Mouse (Mus musculus) CH12F3 (cell line): ENCODE results near the gene Tspan15.

Experiments used
- in situ Hi-C: fragments of 300-500 bp; cut with MboI; formaldehyde crosslinking; loops from 2 replicates; pipeline ENCODE4 v1.14.3; 2020; ENCODE audit warnings: low sequenced_read_pairs

The Tspan15 gene

DNA sequence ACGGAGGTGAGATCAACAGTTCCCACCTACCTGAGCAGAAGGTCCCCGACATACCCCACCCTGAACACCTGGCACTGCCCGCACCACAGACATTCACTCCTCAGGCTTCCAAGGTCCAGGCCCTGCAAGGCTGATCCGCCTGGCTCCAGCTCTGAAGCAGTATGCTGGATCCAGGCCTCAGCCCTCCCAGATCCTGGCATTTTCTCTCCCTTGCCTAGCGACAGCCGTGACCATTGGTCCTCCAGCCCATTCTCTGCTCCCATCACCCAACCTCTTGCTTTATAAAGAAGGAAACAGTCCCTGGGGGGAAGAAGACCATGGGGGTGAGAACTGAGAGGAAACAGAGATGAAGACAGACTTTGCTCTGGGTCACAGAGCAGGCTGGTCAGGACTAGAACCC, 37.0 kb downstream of the Tspan15 start:
- in situ Hi-C loops: no loop called here

- in situ Hi-C loops: no loop called here
These were observed 38.3 kb downstream of the Tspan15 start for GRCm38 (mm10) chr10:62192701-62193157.

- in situ Hi-C loops: no loop called here
These were observed 40.2 kb downstream of the Tspan15 start for GRCm38 (mm10) chr10:62190821-62191220.

DNA sequence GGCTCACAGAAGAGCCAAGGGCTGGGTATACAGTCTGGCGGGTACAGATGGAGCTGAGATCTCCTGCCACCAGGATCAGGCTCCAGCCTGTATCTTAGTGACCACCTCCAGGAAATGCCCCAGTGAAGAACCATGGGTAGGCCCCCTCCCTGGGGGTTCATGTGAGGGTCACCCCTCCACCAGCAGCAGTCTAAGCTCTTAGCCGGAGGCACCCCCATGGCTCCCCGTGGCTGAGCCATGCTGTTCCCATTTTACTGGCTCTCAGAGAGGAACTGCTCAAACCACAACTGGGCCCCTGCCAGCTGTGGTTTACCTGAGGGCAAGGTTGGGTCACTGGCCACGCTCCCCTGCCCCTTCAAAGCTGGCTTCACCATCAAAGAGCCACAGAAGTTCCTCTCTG, 41.1 kb downstream of the Tspan15 start:
- in situ Hi-C loops: loop anchor here (5.0 to 10.0 kb wide), 2 partner anchors 88 to 135 kb away; no protein-coding TSS in a partner anchor

DNA sequence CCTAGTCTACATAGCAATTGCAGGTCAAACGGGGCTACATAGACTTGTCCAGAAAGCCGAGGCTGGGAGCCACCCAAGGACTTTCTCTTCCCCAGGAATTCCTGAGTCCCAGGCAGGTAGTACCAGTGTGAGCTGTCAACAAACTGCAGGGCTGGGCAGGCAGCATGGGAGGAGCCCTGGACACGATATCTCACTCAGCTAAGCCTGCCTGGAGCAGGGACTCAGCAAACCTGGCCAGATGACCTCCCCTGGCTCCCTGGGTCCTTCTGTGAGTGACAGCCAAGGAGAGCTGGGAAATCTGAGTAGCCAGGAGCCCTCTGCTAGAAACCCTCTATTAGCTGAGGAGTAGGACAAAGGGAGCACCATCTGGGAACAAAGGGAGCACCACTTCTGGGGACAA, 41.7 kb downstream of the Tspan15 start:
- in situ Hi-C loops: loop anchor here (5.0 to 10.0 kb wide), 2 partner anchors 87 to 135 kb away; no protein-coding TSS in a partner anchor

- in situ Hi-C loops: loop anchor here (5.0 to 10.0 kb wide), 2 partner anchors 85 to 132 kb away; no protein-coding TSS in a partner anchor
These were observed 44.2 kb downstream of the Tspan15 start for GRCm38 (mm10) chr10:62186882-62187281.

DNA sequence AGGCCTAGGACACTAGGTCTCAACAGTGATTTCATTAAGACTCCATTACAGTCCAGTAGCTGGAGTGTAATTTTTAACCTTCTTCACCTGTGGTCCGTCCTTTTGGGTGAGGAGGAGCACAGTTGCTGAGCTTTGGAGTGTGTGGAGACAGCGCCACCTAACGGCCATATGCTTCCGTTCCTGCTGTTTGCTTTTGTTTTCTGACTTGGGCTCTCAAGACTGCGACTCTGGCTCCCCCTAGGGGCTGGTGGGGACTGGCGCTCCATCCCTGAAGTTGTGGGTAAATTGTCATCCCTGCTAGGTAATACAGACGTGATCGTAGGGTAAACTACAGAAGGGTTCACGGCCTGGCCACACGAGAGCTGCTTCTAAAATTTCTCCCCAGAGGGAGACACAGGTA, 48.0 kb downstream of the Tspan15 start:
- in situ Hi-C loops: loop anchor here (10.0 kb wide), 1 partner anchor 128 kb away; no protein-coding TSS in a partner anchor

DNA sequence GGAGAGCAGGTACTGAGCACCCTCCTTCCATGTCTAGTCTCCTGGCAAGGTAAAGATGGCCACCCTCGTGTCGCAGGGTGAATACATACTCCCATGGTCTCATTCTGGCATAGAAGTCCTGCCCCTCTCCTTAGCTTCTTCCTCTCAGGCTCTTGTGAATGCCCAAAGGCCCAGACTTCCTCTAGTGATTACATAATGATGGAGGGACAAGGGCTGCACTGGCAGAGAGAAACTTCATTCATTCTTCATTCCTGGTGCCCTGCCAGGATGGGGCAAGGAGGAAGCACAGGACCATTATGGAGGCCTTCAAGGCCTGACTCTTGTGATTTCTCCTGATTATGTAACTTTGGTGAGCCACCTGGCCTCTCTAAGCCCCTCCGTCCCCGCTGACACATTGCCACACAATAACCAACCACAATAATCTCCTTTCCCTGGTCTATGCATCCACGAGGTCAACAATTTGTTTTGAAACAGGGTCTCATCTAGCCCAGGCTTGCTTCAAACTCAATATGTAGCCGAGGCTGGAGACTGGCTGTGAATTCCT, 48.5 kb downstream of the Tspan15 start:
- in situ Hi-C loops: loop anchor here (10.0 kb wide), 1 partner anchor 128 kb away; no protein-coding TSS in a partner anchor

DNA sequence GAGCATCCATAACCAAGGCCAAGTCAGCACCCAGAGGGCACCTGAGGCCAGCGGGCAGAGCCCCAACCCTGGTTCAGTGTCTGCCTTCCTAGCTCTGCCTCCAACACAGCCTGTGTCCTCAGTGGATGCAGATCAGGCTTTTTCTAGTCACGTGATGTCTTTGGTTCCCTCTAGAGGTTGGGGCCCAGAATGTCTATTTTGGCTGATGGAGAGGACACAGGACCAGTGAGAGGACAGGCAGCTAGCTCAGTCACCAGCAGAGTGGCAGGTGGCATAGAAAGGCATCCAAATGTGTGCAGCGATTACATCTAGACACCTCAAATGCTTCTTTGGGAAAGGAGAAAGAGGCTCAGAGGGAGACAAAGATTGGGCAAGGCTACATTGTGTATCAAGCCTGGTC, 49.4 kb downstream of the Tspan15 start:
- in situ Hi-C loops: loop anchor here (10.0 kb wide), 1 partner anchor 127 kb away; no protein-coding TSS in a partner anchor

DNA sequence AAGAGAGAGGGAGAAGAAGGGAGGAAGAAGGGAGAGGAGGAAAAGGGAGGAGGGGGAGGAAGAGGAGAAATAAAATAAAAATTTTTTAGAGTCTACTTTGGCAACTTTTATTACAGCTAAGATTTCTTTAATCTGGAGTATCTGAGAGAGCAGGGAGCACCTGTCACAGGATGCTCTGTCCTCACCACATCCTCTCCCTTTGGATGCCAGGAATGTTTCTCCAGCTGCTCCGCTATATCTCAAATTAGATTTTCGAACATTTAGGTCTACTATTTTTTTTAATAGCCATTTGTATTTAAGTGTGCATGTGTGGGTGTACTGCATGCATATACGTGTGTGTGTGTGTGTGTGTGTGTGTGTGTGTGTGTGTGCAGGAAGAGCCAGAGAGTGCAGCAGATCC, 51.1 kb downstream of the Tspan15 start:
- in situ Hi-C loops: loop anchor here (10.0 kb wide), 1 partner anchor 125 kb away; no protein-coding TSS in a partner anchor

- in situ Hi-C loops: no loop called here
These were observed 56.3 kb downstream of the Tspan15 start for GRCm38 (mm10) chr10:62174533-62175313.

DNA sequence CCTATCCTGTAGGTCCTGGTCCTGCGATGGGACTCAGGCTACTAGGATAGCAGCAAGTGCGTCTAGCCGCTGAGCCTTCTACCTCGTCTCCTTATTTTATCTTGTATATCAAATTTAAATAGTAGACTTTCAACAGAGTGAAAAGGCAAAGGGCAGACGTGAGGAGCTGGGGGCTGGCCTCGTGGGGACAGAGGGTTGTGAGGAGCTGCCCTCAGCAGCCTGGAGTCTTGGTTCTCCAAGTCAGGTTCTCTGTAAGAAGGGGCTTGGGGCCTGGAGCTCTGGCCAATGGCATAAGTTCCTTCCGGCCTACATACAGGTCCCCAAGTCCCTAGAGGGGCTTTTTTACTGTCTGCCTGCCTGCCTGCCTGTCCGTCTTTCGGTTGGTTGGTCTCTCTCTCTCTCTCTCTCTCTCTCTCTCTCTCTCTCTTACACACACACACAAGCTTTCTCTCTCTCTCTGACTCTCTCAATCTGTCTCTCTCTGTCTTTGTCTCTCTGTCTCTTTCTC, 57.1 kb downstream of the Tspan15 start:
- in situ Hi-C loops: no loop called here

DNA sequence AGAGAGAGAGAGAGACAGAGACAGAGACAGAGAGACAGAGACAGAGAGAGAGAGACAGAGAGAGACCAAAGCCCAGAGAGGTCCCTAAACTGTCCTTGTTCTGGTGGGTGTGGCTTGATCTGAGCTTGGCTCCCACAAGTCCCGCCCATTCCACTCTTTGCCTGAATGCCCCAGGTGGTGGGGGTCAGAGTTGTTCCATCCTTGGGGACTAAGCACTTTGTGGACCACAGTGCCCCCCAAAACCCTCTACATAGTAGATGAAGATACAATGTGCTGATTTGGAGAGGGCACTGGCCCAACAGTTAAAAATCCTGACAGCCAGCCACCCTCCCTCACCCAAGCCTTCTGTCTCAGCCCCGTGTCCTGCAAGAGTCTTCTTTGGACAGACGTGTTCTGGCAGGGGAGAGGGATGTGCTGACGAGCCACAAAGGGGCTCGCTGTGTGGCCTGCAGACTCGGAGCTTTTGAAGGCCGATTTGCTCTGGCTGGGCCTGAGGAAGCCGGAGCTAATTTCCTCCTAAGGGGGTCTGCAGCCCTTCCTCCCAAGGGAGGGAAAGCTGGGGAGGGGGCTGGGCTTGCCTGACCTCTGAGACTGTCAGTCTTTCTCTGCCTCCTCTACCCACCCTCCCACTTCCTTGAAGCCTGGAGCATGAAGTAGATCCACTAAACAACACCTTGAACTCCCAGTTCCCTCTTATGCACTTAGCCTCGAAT, 58.1 kb downstream of the Tspan15 start:
- in situ Hi-C loops: no loop called here

DNA sequence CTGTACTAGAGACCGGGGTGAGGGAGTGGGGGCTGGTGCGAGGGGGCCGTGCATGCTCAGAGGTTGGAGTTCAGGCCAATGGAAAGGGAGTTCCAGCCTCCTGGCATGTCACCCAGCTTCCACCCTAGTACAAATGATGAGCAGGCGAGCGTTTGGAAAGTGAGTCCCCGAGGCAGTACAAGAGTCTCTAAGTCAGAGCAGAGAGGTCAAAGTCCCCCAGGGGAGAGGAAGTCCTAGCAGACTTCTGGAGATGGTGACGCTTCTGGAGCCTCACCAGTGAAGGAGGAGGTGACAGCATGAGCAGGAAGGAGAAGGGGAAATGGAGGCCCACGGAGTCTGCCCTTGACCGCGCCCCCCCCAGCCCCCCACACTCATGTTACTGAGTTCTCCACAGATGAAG, 68.6 kb downstream of the Tspan15 start:
- in situ Hi-C loops: no loop called here

- in situ Hi-C loops: no loop called here
These were observed 81.1 kb downstream of the Tspan15 start for GRCm38 (mm10) chr10:62149929-62150328.

DNA sequence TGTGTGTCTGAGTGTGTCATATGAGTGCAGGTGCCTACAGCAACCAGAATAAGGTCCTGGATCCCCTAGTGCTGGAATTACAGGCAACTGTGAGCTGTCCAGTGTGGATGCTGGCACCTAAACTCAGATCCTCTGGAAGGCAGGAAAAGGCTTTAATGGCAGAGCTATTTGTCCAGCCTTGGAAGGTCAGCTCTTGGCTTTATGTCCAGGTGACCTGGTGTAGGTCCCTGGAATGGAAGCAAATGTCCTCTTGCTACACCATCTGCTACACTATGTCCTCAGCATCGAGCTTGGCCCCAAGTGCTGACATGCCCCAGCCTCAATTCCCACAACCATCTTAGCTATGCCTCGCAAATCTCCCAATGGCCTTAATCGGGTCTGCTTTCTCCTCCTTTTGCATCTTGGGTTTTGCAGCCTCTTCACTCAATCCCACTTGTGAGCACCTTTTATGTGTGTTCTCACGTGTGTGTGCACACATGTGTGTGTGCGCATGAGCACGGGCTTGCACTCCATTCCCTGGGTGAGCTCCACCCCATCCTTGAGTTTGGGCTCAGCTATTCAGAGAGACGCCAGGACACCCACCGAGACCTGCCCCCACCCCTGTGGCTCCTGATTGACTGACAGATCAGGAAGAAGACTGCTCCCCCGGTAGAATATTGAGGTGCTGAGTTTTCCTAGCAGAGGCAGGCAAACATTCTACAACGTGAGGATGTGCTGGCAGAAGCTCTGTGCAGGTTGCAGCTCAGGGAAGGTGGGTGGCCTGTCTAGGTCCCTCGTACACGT, 83.4 kb downstream of the Tspan15 start:
- in situ Hi-C loops: no loop called here

- in situ Hi-C loops: no loop called here
These were observed 85.1 kb downstream of the Tspan15 start for GRCm38 (mm10) chr10:62145957-62146356.

DNA sequence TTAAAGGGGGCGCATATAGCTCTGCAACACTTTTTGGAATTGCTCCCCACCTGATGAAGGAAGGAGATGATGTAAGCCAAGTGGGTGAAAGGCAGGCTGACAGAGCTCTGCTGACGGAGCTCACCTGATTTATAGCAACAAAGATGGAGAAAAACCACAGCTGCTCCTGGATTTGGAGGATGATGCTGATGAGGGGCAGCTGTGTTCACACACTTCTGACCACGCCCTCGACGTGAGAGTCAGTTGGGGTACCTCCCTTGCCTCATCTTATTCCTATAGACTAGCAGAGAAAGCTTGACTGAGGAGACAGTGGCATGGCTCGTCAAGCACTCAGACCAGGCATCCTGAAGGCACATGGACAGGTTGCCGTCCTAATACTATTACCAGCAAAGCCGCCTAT, 87.2 kb downstream of the Tspan15 start, which contains the start of gene Fam241b:
Gene Fam241b (minus strand): TSS at position 101 of the 400 bp plus-strand sequence.
- in situ Hi-C loops: no loop called here

DNA sequence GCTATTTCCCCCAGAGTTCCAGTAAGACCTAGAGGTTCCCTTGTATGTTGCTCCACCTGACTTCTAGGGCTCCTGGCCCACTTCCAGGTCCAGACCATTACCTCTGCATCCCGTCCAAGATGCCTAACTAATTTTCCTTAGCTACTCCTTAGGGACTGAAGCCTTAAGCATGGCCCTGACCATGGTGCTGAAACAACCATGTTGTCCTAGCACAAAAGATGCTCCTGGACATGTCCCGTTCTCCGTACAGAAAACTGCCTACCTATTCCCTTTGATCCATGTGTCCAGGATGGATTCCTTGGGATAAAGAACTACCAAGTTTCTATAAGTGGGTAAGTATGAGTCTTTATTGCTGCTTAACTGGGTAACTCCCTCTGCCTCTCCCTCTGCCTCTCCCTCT, 93.0 kb downstream of the Tspan15 start:
- in situ Hi-C loops: no loop called here

DNA sequence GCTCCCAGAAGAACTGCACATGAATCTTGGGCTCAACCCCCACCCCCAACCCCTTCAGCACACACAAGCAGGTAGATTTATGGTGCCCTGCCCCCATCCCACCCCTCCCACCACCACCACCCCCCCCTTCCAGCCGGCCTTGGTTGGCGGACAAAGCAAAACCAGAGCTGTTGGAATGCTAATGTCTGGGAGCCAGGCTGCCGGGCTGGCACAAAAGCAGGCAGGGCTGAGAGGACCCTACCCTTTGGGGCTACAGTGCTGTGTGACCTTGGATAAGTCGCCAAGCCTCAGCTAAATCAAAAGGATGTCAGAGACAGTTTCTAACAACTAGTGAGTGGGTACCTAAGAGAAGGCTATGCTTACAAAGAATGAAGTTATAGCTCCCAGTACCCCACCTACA, 93.9 kb downstream of the Tspan15 start:
- in situ Hi-C loops: no loop called here
